Mouse (Mus musculus) retina, adult 2 months (tissue): Measurements from ENCODE around the gene 4931417E11Rik.
A peak's percentile ranks its signal among the peaks of the same experiment; 100 is the strongest.

Experiments used
- DNase-seq: peaks from one replicate; pipeline ENCODE4 v3.0.0-alpha.2; 2012; ENCODE audit warnings: low read depth, low spot score

Gene 4931417E11Rik

GRCm38 (mm10) chr6:73469567-73469966, at the start of gene 4931417E11Rik:
Gene 4931417E11Rik (minus strand): TSS chr6:73469667.
- no peak for DNase-seq

GRCm38 (mm10) chr6:73517818-73518396, 48.4 kb upstream of the 4931417E11Rik start:
- DNase-seq: peak; percentile 28

- DNase-seq: no peak
These were observed 43.4 kb upstream of the 4931417E11Rik start for GRCm38 (mm10) chr6:73512907-73513306.

- no peak for DNase-seq
These were observed 30.2 kb upstream of the 4931417E11Rik start for GRCm38 (mm10) chr6:73499631-73500030.

- no peak for DNase-seq
These were observed 27.9 kb upstream of the 4931417E11Rik start for GRCm38 (mm10) chr6:73497321-73497720.

- DNase-seq: no peak
These were observed 21.1 kb upstream of the 4931417E11Rik start for GRCm38 (mm10) chr6:73490524-73490923.

- no peak for DNase-seq
These were observed 16.1 kb upstream of the 4931417E11Rik start for GRCm38 (mm10) chr6:73485616-73486015.

- DNase-seq: no peak
These were observed 3.4 kb downstream of the 4931417E11Rik start for GRCm38 (mm10) chr6:73466084-73466483.

GRCm38 (mm10) chr6:73462543-73462942, 6.9 kb downstream of the 4931417E11Rik start:
- DNase-seq: no peak

GRCm38 (mm10) chr6:73433912-73434311, 35.6 kb downstream of the 4931417E11Rik start:
- no peak for DNase-seq

GRCm38 (mm10) chr6:73428618-73429336, 40.7 kb downstream of the 4931417E11Rik start:
- DNase-seq: no peak

- no peak for DNase-seq
These were observed 42.1 kb downstream of the 4931417E11Rik start for GRCm38 (mm10) chr6:73427273-73427812.
